Mouse (Mus musculus): ENCODE results near the gene Eid2.

DNA sequence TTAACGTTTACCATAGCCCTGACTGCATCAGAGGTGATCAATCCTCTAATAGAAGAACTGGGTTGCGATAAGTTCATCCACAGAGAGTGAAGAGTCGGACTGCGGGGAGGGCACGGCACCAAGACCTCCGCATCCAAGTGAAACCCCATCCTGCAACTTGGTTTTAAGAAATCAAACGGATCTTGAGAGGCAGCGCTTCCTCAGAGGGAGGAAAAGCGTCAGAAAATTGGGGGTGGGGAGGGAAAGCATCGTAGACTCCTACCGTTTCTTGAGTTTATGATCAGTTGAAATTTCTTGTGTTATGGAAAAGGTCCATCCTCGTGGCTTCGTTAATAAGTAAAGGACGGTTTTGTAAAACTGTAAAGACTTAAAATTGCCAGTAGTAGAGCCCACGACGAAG lies 895 bp downstream of the Eid2 start:
- TF ChIP-seq CTCF (IDR thresholded peaks at IDR 0.05; ENCODE audit: borderline replicate concordance, insufficient read depth, low read depth, low read length) (no peak), POLR2A (IDR thresholded peaks at IDR 0.05; ENCODE audit: borderline replicate concordance, insufficient read depth, low read length) (no peak)

Measured in cerebellum, adult 2 months (tissue).